Mouse (Mus musculus): Measurements from ENCODE around the gene Glycam1. TPM values are rescaled to one million over a fixed set of nuclear protein-coding genes. Genes with fewer than 3 reads are reported as not detected.
A peak's percentile ranks its signal among the peaks of the same experiment; 100 is the strongest.

Gene Glycam1
- polyA plus RNA-seq, 2 experiments from 2014 or later, result not detected

DNA sequence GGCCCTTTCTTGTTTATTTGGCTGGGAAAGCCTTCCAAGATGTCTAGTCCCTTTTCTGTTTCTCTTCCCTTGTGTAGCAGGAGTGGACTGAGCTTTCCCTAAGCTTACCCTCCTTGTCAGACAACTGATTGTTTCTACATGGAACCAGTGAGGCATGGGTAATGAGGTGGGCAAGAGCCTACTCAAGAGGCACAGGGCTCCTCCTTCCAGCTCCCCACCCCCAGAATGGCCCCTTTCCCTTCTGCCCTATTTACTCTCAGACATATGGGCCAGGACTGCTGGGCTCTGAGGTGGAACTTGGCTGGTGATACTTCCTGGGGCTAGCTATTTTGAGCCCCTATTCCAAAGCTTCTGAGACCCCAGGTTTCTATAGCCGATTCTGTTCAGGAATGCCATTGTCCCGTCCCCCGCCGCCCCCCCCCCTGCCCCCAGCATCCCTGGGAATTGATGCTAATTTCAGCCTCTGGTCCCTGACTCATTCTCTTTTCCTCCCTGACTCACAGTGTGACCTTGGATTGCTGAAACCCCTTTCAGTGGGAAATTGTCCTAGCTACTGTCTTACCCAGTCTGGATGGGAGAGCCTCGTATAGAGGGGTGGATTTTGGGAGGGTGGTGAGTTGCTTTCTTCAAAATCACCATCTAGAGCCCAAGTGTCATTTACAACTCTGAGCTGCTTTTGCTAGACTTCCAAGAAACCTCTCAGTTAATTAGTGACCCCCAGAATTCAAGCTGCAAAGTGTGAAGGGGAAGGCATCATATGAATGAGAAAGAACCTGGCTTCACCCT lies 46.1 kb downstream of the Glycam1 start:
- ATAC-seq, result no peak

DNA sequence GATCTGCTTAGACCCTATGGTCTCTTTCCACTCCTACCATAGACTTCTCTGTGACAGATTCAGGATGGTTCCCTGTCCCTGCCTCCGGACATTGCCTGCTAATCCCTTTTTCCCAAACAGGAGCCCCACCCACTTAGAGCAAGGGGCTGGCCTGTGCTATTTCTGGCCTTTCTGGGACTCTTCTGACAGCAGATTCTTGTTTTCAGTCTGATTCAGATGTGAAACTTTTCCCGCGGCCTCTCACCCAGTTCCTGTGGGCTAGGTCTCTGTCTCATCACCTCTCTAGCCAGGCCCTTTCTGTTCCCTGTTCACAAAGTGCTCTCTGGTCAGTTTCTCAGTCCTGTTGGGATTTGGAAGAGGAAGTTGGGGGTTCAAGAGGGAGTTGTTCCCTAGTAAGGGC lies 50.0 kb downstream of the Glycam1 start:
- ATAC-seq, result no peak

DNA sequence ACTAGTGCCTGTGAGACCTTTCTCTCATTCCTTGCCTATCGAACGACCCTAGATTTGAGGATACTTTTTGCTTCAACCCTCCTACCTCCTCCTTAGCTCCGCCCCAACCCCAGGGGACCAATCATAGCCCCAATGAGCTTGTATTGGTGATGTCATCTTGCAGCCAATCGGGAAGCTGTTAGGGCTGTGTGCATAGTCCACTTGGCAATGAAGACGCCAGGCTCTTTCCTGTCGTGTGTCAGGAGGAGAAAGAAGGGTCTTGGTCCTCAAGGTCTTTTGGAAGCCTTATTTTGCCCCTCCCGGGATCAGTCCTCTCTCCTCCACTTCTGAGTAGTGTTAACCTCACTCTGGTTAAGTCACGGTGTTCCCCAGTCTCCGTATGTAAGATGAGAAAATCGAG lies 50.8 kb downstream of the Glycam1 start:
- ATAC-seq, result peak; percentile 46

DNA sequence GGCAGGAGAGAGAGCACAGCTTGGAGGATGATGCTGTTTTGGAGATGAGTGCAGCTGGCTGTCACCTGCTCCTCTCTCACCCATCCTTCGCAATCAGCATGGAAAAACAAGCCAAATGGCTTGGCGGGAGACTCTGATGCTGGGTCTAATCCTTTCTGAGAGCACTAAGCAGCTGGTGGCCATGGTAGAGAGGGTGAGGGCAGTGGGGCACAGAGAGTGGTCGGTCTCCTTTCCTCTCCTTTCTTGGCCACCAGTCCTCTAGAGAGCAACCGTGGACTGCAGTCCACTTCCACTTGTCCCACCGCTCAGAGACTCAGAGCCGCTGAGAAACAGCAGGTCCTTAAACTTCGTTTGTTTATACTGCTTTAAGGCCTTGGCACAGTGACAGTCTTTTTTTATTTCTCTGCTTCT lies 51.3 kb downstream of the Glycam1 start:
- no peak for ATAC-seq

Other genes starting within 250 kb of the Glycam1 start
- gene Zfp385a, start 225.0 kb downstream of the Glycam1 start, polyA plus RNA-seq (2017; shearing (Covaris generic)), result not detected
- 1 to 10 TPM; 1.3 to 2.2 TPM for gene Itga5, start 198.3 kb downstream of the Glycam1 start, polyA plus RNA-seq (2017; shearing (Covaris generic))
- gene Gtsf1, start 134.6 kb downstream of the Glycam1 start, polyA plus RNA-seq (2017; shearing (Covaris generic)), result not detected
- gene Gtsf2, start 116.6 kb downstream of the Glycam1 start, polyA plus RNA-seq (2017; shearing (Covaris generic)), result not detected
- gene Nckap1l, start 111.3 kb downstream of the Glycam1 start, polyA plus RNA-seq (2017; shearing (Covaris generic)), result 10 to 100 TPM; 65.6 to 80.2 TPM
- 1 to 10 TPM; 2.5 to 4.2 TPM for gene Pde1b, start 62.0 kb downstream of the Glycam1 start, polyA plus RNA-seq (2017; shearing (Covaris generic))
- gene Ppp1r1a, start 27.1 kb downstream of the Glycam1 start, polyA plus RNA-seq (2017; shearing (Covaris generic)), result under 1 TPM in 1 of 2 experiments, not detected in 1; 0.74 TPM
- gene Mucl1, start 190.4 kb upstream of the Glycam1 start, polyA plus RNA-seq (2017; shearing (Covaris generic)), result not detected